Mouse (Mus musculus): ENCODE measurements around the gene Gm17617. TPM values are rescaled to one million over a fixed set of nuclear protein-coding genes. Genes with fewer than 3 reads are reported as not detected.
A peak's percentile ranks its signal among the peaks of the same experiment; 100 is the strongest.
"Not testable (repeated sequence)": the region's sequence is repeated elsewhere in the genome, so short reads cannot be mapped to it uniquely, and the experiment has no call there.

The Gm17617 gene
- polyA plus RNA-seq, 2 experiments: not detected

DNA sequence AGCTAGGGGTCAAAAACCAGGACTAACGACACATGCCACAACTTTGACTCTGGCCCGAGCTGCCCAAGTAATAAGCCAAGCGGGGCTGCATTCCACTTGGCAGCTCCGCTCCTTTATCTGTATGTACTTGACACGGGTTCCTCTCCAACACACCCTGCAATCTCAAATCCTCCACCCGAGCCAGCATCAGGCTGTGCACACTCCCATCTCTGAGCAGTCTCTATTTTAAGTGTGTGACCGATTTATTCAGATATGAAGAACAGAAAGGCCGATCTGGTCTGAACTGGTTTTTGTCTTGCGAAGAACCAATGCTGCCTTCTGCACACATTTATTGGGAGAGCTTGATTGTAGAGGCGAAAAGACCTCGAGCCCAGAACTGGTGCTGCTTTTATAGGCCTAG lies 31.7 kb downstream of the Gm17617 start:
- H3K9ac ChIP-seq (replicated peaks): no peak overlapping the region
- no peak overlapping the region for H3K4me2 ChIP-seq (ENCODE audit: low read depth)
- ATAC-seq (ENCODE audit: insufficient read depth) (no peak), DNase-seq (ENCODE audit: low read depth in 3 of 3, low spot score in 3 of 3) (no peak)
- no peaks in the 10 kb centered on the region for H3K27me3 ChIP-seq (ENCODE audit: control insufficient read depth, insufficient read depth, low read length)
- 81% methylated on average over 11 of the region's 11 CpGs for WGBS (ENCODE audit: insufficient replicate concordance)
- no peak overlapping the region for H3K27ac ChIP-seq
- no peaks in the 10 kb centered on the region for H3K9me3 ChIP-seq (ENCODE audit: control insufficient read depth, low read length)
- TF ChIP-seq EP300 (IDR thresholded peaks at IDR 0.05; ENCODE audit: low read depth) (no peak), CTCF (IDR thresholded peaks at IDR 0.05; ENCODE audit: low read depth) (no peak)
- no peaks in the 10 kb centered on the region for H3K36me3 ChIP-seq (replicated peaks; ENCODE audit: control insufficient read depth, insufficient read depth, low read depth)
- peaks cover 16 to 18% of the 10 kb centered on the region in 2 experiments for H3K4me1 ChIP-seq (replicated peaks; ENCODE audit: control insufficient read depth in 2 of 2, insufficient read depth in 2 of 2, low read length in 1 of 2)
- no peak overlapping the region for H3K4me3 ChIP-seq (ENCODE audit: insufficient read depth in 1 of 2, low read depth in 2 of 2, low read length in 2 of 2)

GRCm38 (mm10) chr13:55099726-55100478 lies 33.4 kb downstream of the Gm17617 start, which contains the start of gene Uimc1:
TSS of gene Uimc1 (minus strand) at chr13:55100300.
- H3K4me2 ChIP-seq (ENCODE audit: low read depth): peak within 1 kb of the TSS; percentile 95
- peak within 1 kb of the TSS; percentile 79 for H3K27ac ChIP-seq
- ATAC-seq (ENCODE audit: insufficient read depth) (peak; percentile 84), DNase-seq (ENCODE audit: low read depth in 3 of 3, low spot score in 3 of 3) (peak; percentile 70 to 73 (median 71))
- H3K9me3 ChIP-seq (ENCODE audit: control insufficient read depth, low read length): no peaks in the 10 kb centered on the region
- H3K36me3 ChIP-seq (replicated peaks; ENCODE audit: control insufficient read depth, insufficient read depth, low read depth): no peaks in the 10 kb centered on the region
- peak within 1 kb of the TSS; percentile 97 for H3K9ac ChIP-seq (replicated peaks)
- H3K4me1 ChIP-seq (replicated peaks; ENCODE audit: control insufficient read depth in 2 of 2, insufficient read depth in 2 of 2, low read length in 1 of 2): peaks cover 9 to 13% of the 10 kb centered on the region in 2 experiments
- no peaks in the 10 kb centered on the region for H3K27me3 ChIP-seq (ENCODE audit: control insufficient read depth, insufficient read depth, low read length)
- WGBS (ENCODE audit: insufficient replicate concordance): under 1% methylated on average over 76 of the region's 81 CpGs
- H3K4me3 ChIP-seq (ENCODE audit: insufficient read depth in 1 of 2, low read depth in 2 of 2, low read length in 2 of 2): peak within 1 kb of the TSS; percentile 87 to 96
- TF ChIP-seq EP300 (IDR thresholded peaks at IDR 0.05; ENCODE audit: low read depth) (no peak), CTCF (IDR thresholded peaks at IDR 0.05; ENCODE audit: low read depth) (peak; percentile 50)

DNA sequence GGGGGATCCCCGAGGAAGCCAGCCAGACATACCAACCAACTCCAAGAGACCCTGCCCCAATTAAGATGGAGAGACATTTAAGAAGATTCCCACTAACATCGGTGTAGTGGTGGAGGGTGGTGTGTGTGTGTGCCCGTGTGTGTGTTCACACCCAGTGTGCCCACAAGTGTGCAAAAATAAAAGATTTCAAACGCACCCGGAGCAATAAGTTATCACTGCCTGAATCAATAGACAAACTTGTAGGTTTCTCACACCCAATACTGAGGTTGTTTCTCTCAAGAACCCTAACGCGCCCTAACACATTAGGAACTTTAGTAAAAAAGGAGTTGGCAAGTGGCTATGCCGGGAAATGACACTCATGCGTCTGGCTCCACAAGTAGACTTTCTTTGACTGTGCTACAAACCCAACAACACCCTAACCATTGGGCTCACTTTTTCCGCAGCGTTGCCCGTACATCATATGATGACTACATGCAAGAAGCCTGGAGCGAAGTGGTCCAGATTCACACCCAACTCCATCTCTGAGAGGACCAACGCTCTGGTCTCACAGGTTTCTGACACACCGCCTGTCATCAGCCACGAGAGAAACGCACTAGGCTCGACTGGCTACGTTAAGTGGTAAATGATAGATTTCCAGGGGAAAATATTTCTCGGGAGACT lies 34.2 kb downstream of the Gm17617 start:
- 15% methylated on average over 20 of the region's 20 CpGs for WGBS (ENCODE audit: insufficient replicate concordance)
- ATAC-seq (ENCODE audit: insufficient read depth): peak; percentile 11; the same call in 1 of the 2 replicates

DNA sequence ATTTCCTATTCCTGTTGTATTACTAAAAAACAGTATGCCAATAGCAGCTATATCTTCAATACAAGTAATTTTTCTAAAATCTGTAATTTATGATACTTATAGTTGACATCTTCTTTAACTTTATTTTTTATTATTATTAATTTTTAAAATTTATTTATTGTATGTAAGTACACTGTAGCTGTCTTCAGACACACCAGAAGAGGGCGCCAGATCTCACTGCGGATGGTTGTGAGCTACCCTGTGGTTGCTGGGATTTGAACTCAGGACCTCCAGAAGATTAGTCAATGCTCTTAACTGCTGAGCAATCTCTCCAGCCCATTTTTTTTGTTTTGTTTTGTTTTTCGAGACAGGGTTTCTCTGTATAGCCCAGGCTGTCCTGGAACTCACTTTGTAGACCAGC lies 35.5 kb downstream of the Gm17617 start:
- not testable (repeated sequence) for H3K9ac ChIP-seq (replicated peaks); H3K36me3 ChIP-seq (replicated peaks; ENCODE audit: control insufficient read depth, insufficient read depth, low read depth); H3K27ac ChIP-seq; H3K9me3 ChIP-seq (ENCODE audit: control insufficient read depth, low read length); H3K27me3 ChIP-seq (ENCODE audit: control insufficient read depth, insufficient read depth, low read length); H3K4me3 ChIP-seq (ENCODE audit: insufficient read depth in 1 of 2, low read depth in 2 of 2, low read length in 2 of 2); H3K4me1 ChIP-seq (replicated peaks; ENCODE audit: control insufficient read depth in 2 of 2, insufficient read depth in 2 of 2, low read length in 1 of 2); ATAC-seq (ENCODE audit: insufficient read depth); H3K4me2 ChIP-seq (ENCODE audit: low read depth); DNase-seq (ENCODE audit: low read depth in 3 of 3, low spot score in 3 of 3)
- 76% methylated on average over 3 of the region's 3 CpGs for WGBS (ENCODE audit: insufficient replicate concordance)
- peak; percentile 46 for TF ChIP-seq CTCF (IDR thresholded peaks at IDR 0.05; ENCODE audit: low read depth)

More for the DNA sequence above, 34.2 kb downstream of the Gm17617 start:
- Histone ChIP-seq H3K9me3 (ENCODE audit: control insufficient read depth, low read length) (no peaks in the 10 kb centered on the region), H3K9ac (replicated peaks) (peak overlapping the region; percentile 97), H3K27ac (peak overlapping the region; percentile 79), H3K4me1 (replicated peaks; ENCODE audit: control insufficient read depth in 2 of 2, insufficient read depth in 2 of 2, low read length in 1 of 2) (peaks cover 7 to 9% of the 10 kb centered on the region in 2 experiments), H3K36me3 (replicated peaks; ENCODE audit: control insufficient read depth, insufficient read depth, low read depth) (no peaks in the 10 kb centered on the region), H3K4me3 (ENCODE audit: insufficient read depth in 1 of 2, low read depth in 2 of 2, low read length in 2 of 2) (peak overlapping the region; percentile 87 to 96), H3K27me3 (ENCODE audit: control insufficient read depth, insufficient read depth, low read length) (no peaks in the 10 kb centered on the region), H3K4me2 (ENCODE audit: low read depth) (peak overlapping the region; percentile 95)
- DNase-seq (ENCODE audit: low read depth in 3 of 3, low spot score in 3 of 3): peak in 2 of 3 experiments; percentile 7 to 33
- no peak for TF ChIP-seq EP300 (IDR thresholded peaks at IDR 0.05; ENCODE audit: low read depth)
- TF ChIP-seq CTCF (IDR thresholded peaks at IDR 0.05; ENCODE audit: low read depth): no peak

- DNase-seq (ENCODE audit: low read depth in 3 of 3, low spot score in 3 of 3) (no peak), ATAC-seq (ENCODE audit: insufficient read depth) (no peak)
- H3K4me1 ChIP-seq (replicated peaks; ENCODE audit: control insufficient read depth in 2 of 2, insufficient read depth in 2 of 2, low read length in 1 of 2): no peaks in the 10 kb centered on the region
- H3K27me3 ChIP-seq (ENCODE audit: control insufficient read depth, insufficient read depth, low read length): no peaks in the 10 kb centered on the region
- no peak overlapping the region for H3K4me3 ChIP-seq (ENCODE audit: insufficient read depth in 1 of 2, low read depth in 2 of 2, low read length in 2 of 2)
- H3K27ac ChIP-seq: no peak overlapping the region
- no peak overlapping the region for H3K4me2 ChIP-seq (ENCODE audit: low read depth)
- no peaks in the 10 kb centered on the region for H3K9me3 ChIP-seq (ENCODE audit: control insufficient read depth, low read length)
- peaks cover 6% of the 10 kb centered on the region for H3K36me3 ChIP-seq (replicated peaks; ENCODE audit: control insufficient read depth, insufficient read depth, low read depth)
- 86% methylated on average over 4 of the region's 4 CpGs for WGBS (ENCODE audit: insufficient replicate concordance)
- H3K9ac ChIP-seq (replicated peaks): no peak overlapping the region
- TF ChIP-seq EP300 (IDR thresholded peaks at IDR 0.05; ENCODE audit: low read depth) (no peak), CTCF (IDR thresholded peaks at IDR 0.05; ENCODE audit: low read depth) (no peak)
These were observed 40.8 kb downstream of the Gm17617 start for GRCm38 (mm10) chr13:55092588-55092987.

Other genes starting within 250 kb of the Gm17617 start
- gene Unc5a, start 184.1 kb downstream of the Gm17617 start, polyA plus RNA-seq (2012; rRNA removed): 0.37 and 0.56 TPM in 2 replicates
- 0.43 and 0.72 TPM in 2 replicates for gene Unc5a, start 184.1 kb downstream of the Gm17617 start, polyA plus RNA-seq (2014; fragmentation: Nextera tagmentation; extraction: Ambion mirVana)
- gene Hk3, start 112.2 kb downstream of the Gm17617 start, polyA plus RNA-seq (2012; rRNA removed): 3.5 and 3.9 TPM in 2 replicates
- gene Hk3, start 112.2 kb downstream of the Gm17617 start, polyA plus RNA-seq (2014; fragmentation: Nextera tagmentation; extraction: Ambion mirVana): 3.3 and 3.8 TPM in 2 replicates
- 6.0 and 12.5 TPM in 2 replicates for gene Uimc1, start 33.2 kb downstream of the Gm17617 start, polyA plus RNA-seq (2012; rRNA removed)
- gene Uimc1, start 33.2 kb downstream of the Gm17617 start, polyA plus RNA-seq (2014; fragmentation: Nextera tagmentation; extraction: Ambion mirVana): 16.0 and 16.6 TPM in 2 replicates
- 9.4 and 11.4 TPM in 2 replicates for gene Zfp346, start 28.2 kb downstream of the Gm17617 start, polyA plus RNA-seq (2012; rRNA removed)
- gene Zfp346, start 28.2 kb downstream of the Gm17617 start, polyA plus RNA-seq (2014; fragmentation: Nextera tagmentation; extraction: Ambion mirVana): 5.6 and 6.1 TPM in 2 replicates
- 3.9 and 4.7 TPM in 2 replicates for gene Fgfr4, start 19.1 kb upstream of the Gm17617 start, polyA plus RNA-seq (2012; rRNA removed)
- 3.3 and 4.5 TPM in 2 replicates for gene Fgfr4, start 19.1 kb upstream of the Gm17617 start, polyA plus RNA-seq (2014; fragmentation: Nextera tagmentation; extraction: Ambion mirVana)
- 7.0 and 8.0 TPM in 2 replicates for gene Nsd1, start 76.2 kb upstream of the Gm17617 start, polyA plus RNA-seq (2012; rRNA removed)
- gene Nsd1, start 76.2 kb upstream of the Gm17617 start, polyA plus RNA-seq (2014; fragmentation: Nextera tagmentation; extraction: Ambion mirVana): 13.8 and 15.8 TPM in 2 replicates
- 129 and 130 TPM in 2 replicates for gene Prelid1, start 187.0 kb upstream of the Gm17617 start, polyA plus RNA-seq (2012; rRNA removed)
- 230 and 238 TPM in 2 replicates for gene Prelid1, start 187.0 kb upstream of the Gm17617 start, polyA plus RNA-seq (2014; fragmentation: Nextera tagmentation; extraction: Ambion mirVana)
- 42.3 and 47.1 TPM in 2 replicates for gene Rab24, start 188.4 kb upstream of the Gm17617 start, polyA plus RNA-seq (2012; rRNA removed)
- 43.9 and 50.7 TPM in 2 replicates for gene Rab24, start 188.4 kb upstream of the Gm17617 start, polyA plus RNA-seq (2014; fragmentation: Nextera tagmentation; extraction: Ambion mirVana)
- 32.6 and 32.8 TPM in 2 replicates for gene Mxd3, start 196.3 kb upstream of the Gm17617 start, polyA plus RNA-seq (2012; rRNA removed)
- gene Mxd3, start 196.3 kb upstream of the Gm17617 start, polyA plus RNA-seq (2014; fragmentation: Nextera tagmentation; extraction: Ambion mirVana): 23.5 and 26.3 TPM in 2 replicates
- 34.6 and 35.3 TPM in 2 replicates for gene Lman2, start 229.2 kb upstream of the Gm17617 start, polyA plus RNA-seq (2012; rRNA removed)
- 50.3 and 51.6 TPM in 2 replicates for gene Lman2, start 229.2 kb upstream of the Gm17617 start, polyA plus RNA-seq (2014; fragmentation: Nextera tagmentation; extraction: Ambion mirVana)
- 1.4 and 1.6 TPM in 2 replicates for gene Rgs14, start 236.2 kb upstream of the Gm17617 start, polyA plus RNA-seq (2012; rRNA removed)
- 1.3 and 1.7 TPM in 2 replicates for gene Rgs14, start 236.2 kb upstream of the Gm17617 start, polyA plus RNA-seq (2014; fragmentation: Nextera tagmentation; extraction: Ambion mirVana)

Data from liver, embryonic 14.5 days (tissue).